Mouse (Mus musculus): ENCODE measurements at regions not wholly inside any gene's neighbourhood (a gene's known extent, or its start where the extent isn't known, plus 50 kb on each side); places are given as distances from the start of the nearest gene placed in this dataset.

- no peak for TF ChIP-seq CTCF (IDR thresholded peaks at IDR 0.05; ENCODE audit: borderline replicate concordance, insufficient read depth, low read depth, low read length)
- no peak for TF ChIP-seq POLR2A (IDR thresholded peaks at IDR 0.05; ENCODE audit: borderline replicate concordance, insufficient read depth, low read length)
- no peak for DNase-seq
- Histone ChIP-seq H3K4me1 (ENCODE audit: control insufficient read depth, insufficient read depth, low read length) (no peaks in the 10 kb centered on the region), H3K27me3 (ENCODE audit: control insufficient read depth, insufficient read depth, low read length) (no peaks in the 10 kb centered on the region), H3K27ac (ENCODE audit: insufficient read depth, low read length) (no peak overlapping the region), H3K4me3 (replicated peaks; ENCODE audit: insufficient read depth, low read depth, low read length) (no peak overlapping the region)
Measured at GRCm38 (mm10) chr3:133922200-133922599, 314.1 kb upstream of the Cxxc4 start.

DNA sequence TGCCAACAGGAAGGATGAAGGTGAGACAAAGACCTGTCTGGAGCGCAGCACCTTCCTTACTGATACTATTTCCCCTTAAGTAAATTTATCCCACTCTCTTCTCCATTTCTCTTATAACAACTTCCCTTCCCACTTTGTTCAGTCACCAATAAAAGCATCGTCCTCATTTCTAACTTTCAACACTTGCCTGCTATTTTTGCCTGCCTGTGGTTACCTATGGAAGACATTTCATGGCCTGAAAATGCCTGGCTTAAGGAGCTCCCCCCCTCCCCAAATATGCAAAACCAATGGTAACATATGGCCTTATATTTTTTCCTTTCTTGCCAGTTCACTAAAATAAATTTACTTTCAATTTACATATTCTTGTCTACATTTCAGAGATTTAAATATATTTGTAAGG is 271.0 kb upstream of the Cxxc4 start:
- H3K27ac ChIP-seq (ENCODE audit: insufficient read depth, low read length), result no peak overlapping the region
- no peaks in the 10 kb centered on the region for H3K4me1 ChIP-seq (ENCODE audit: control insufficient read depth, insufficient read depth, low read length)
- WGBS, result 92% methylated on average over 2 of the region's 2 CpGs
- no peak for DNase-seq
- no peak overlapping the region for H3K4me3 ChIP-seq (replicated peaks; ENCODE audit: insufficient read depth, low read depth, low read length)
- TF ChIP-seq POLR2A (IDR thresholded peaks at IDR 0.05; ENCODE audit: borderline replicate concordance, insufficient read depth, low read length), result no peak
- no peak for TF ChIP-seq CTCF (IDR thresholded peaks at IDR 0.05; ENCODE audit: borderline replicate concordance, insufficient read depth, low read depth, low read length)
- no peaks in the 10 kb centered on the region; the same call in 1 of the 2 replicates for H3K27me3 ChIP-seq (ENCODE audit: control insufficient read depth, insufficient read depth, low read length)

DNA sequence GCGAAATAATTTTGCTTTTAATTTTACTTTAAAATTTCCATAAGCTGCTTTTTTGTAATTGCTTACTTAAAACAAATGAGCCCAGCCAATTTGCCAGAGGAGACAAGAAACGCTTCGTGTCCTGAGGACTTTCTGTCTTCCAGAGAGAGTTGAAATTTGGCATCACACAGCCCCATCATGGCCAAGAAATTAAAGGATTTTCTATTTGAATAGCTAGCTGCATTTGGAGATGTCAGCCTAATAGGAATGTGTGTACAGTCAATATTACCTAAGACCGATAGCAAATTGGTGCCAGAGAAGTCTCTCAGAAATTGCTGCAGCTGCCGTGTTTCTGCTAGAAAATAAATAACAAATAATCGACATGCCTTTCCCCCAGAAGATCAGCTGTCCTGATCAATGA is 268.1 kb upstream of the Cxxc4 start:
- no peaks in the 10 kb centered on the region for H3K4me1 ChIP-seq (ENCODE audit: control insufficient read depth, insufficient read depth, low read length)
- no peak overlapping the region for H3K27ac ChIP-seq (ENCODE audit: insufficient read depth, low read length)
- 9% methylated on average over 6 of the region's 6 CpGs for WGBS
- TF ChIP-seq CTCF (IDR thresholded peaks at IDR 0.05; ENCODE audit: borderline replicate concordance, insufficient read depth, low read depth, low read length), result no peak
- no peak for TF ChIP-seq POLR2A (IDR thresholded peaks at IDR 0.05; ENCODE audit: borderline replicate concordance, insufficient read depth, low read length)
- DNase-seq, result no peak
- no peaks in the 10 kb centered on the region; the same call in 1 of the 2 replicates for H3K27me3 ChIP-seq (ENCODE audit: control insufficient read depth, insufficient read depth, low read length)
- H3K4me3 ChIP-seq (replicated peaks; ENCODE audit: insufficient read depth, low read depth, low read length), result no peak overlapping the region

- H3K27me3 ChIP-seq (ENCODE audit: control insufficient read depth, insufficient read depth, low read length), result no peaks in the 10 kb centered on the region
- no peak for TF ChIP-seq POLR2A (IDR thresholded peaks at IDR 0.05; ENCODE audit: borderline replicate concordance, insufficient read depth, low read length)
- no peak for TF ChIP-seq CTCF (IDR thresholded peaks at IDR 0.05; ENCODE audit: borderline replicate concordance, insufficient read depth, low read depth, low read length)
- H3K27ac ChIP-seq (ENCODE audit: insufficient read depth, low read length), result no peak overlapping the region
- DNase-seq, result no peak
- WGBS, result 24% methylated on average over 2 of the region's 2 CpGs
- H3K4me3 ChIP-seq (replicated peaks; ENCODE audit: insufficient read depth, low read depth, low read length), result no peak overlapping the region
- no peaks in the 10 kb centered on the region for H3K4me1 ChIP-seq (ENCODE audit: control insufficient read depth, insufficient read depth, low read length)
Measured at GRCm38 (mm10) chr3:133972774-133973173, 263.5 kb upstream of the Cxxc4 start.

- H3K4me1 ChIP-seq (ENCODE audit: control insufficient read depth, insufficient read depth, low read length), result no peaks in the 10 kb centered on the region
- TF ChIP-seq POLR2A (IDR thresholded peaks at IDR 0.05; ENCODE audit: borderline replicate concordance, insufficient read depth, low read length) (no peak), CTCF (IDR thresholded peaks at IDR 0.05; ENCODE audit: borderline replicate concordance, insufficient read depth, low read depth, low read length) (no peak)
- no peak overlapping the region for H3K27ac ChIP-seq (ENCODE audit: insufficient read depth, low read length)
- DNase-seq, result no peak
- no peaks in the 10 kb centered on the region for H3K27me3 ChIP-seq (ENCODE audit: control insufficient read depth, insufficient read depth, low read length)
- H3K4me3 ChIP-seq (replicated peaks; ENCODE audit: insufficient read depth, low read depth, low read length), result no peak overlapping the region
- WGBS, result 85% methylated on average over 2 of the region's 2 CpGs
Measured at GRCm38 (mm10) chr3:133987681-133988080, 248.6 kb upstream of the Cxxc4 start.

DNA sequence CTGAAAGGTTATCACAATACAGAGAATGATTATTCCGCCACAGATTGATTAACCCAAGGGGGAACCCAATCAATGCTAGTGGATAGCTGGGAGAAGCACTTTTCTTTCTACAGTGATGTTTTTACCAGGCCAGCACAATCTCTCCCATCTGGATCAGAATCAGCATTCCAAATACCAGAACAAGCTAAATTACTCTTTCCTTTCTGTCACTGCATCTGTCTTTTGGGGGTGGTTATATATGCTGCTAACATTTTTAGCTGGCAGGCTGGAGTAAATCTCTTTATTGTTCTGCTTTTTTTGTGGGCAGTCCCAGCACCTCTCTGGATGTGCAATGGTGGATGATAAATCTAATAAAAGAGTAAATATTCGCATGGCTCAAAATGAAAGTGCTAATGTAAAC is 242.3 kb upstream of the Cxxc4 start:
- no peaks in the 10 kb centered on the region for H3K27me3 ChIP-seq (ENCODE audit: control insufficient read depth, insufficient read depth, low read length)
- 58% methylated on average over 2 of the region's 2 CpGs for WGBS
- H3K27ac ChIP-seq (ENCODE audit: insufficient read depth, low read length), result no peak overlapping the region
- H3K4me1 ChIP-seq (ENCODE audit: control insufficient read depth, insufficient read depth, low read length), result no peaks in the 10 kb centered on the region
- TF ChIP-seq CTCF (IDR thresholded peaks at IDR 0.05; ENCODE audit: borderline replicate concordance, insufficient read depth, low read depth, low read length), result no peak
- TF ChIP-seq POLR2A (IDR thresholded peaks at IDR 0.05; ENCODE audit: borderline replicate concordance, insufficient read depth, low read length), result no peak
- no peak overlapping the region for H3K4me3 ChIP-seq (replicated peaks; ENCODE audit: insufficient read depth, low read depth, low read length)
- DNase-seq, result no peak

- H3K27ac ChIP-seq (ENCODE audit: insufficient read depth, low read length), result no peak overlapping the region
- 91% methylated on average over 8 of the region's 8 CpGs for WGBS
- no peak overlapping the region for H3K4me3 ChIP-seq (replicated peaks; ENCODE audit: insufficient read depth, low read depth, low read length)
- TF ChIP-seq CTCF (IDR thresholded peaks at IDR 0.05; ENCODE audit: borderline replicate concordance, insufficient read depth, low read depth, low read length), result no peak
- no peak for TF ChIP-seq POLR2A (IDR thresholded peaks at IDR 0.05; ENCODE audit: borderline replicate concordance, insufficient read depth, low read length)
- H3K4me1 ChIP-seq (ENCODE audit: control insufficient read depth, insufficient read depth, low read length), result no peaks in the 10 kb centered on the region
- no peak for DNase-seq
- H3K27me3 ChIP-seq (ENCODE audit: control insufficient read depth, insufficient read depth, low read length), result no peaks in the 10 kb centered on the region
Measured at GRCm38 (mm10) chr3:133999965-134000364, 236.3 kb upstream of the Cxxc4 start.

DNA sequence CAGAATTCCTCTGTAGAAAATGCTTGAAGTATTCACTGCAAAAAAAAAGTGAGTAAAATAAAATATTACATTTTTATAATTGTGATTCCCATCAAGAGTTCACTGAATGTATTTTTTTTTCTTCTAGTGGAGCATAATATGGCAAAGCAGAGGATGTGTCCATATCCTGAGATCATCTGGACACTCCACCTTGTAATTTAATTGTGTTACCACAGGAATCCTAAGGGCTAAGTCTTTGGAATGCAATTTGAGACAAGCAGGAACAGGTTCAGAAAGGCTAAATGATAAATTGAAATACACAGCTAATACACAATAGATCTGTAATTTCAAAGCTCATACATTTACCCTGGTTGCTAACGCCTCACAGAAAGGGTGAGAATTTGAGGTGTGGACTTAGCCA is 235.7 kb upstream of the Cxxc4 start:
- no peak for TF ChIP-seq POLR2A (IDR thresholded peaks at IDR 0.05; ENCODE audit: borderline replicate concordance, insufficient read depth, low read length)
- TF ChIP-seq CTCF (IDR thresholded peaks at IDR 0.05; ENCODE audit: borderline replicate concordance, insufficient read depth, low read depth, low read length), result no peak
- WGBS, result 91% methylated on average over 1 of the region's 1 CpGs
- no peak overlapping the region for H3K4me3 ChIP-seq (replicated peaks; ENCODE audit: insufficient read depth, low read depth, low read length)
- no peaks in the 10 kb centered on the region for H3K27me3 ChIP-seq (ENCODE audit: control insufficient read depth, insufficient read depth, low read length)
- H3K4me1 ChIP-seq (ENCODE audit: control insufficient read depth, insufficient read depth, low read length), result no peaks in the 10 kb centered on the region
- no peak for DNase-seq
- no peak overlapping the region for H3K27ac ChIP-seq (ENCODE audit: insufficient read depth, low read length)
